Mouse (Mus musculus): ENCODE measurements around the gene Dusp8.

Gene Dusp8

GRCm38 (mm10) chr7:142050536-142050935 lies 45.1 kb downstream of the Dusp8 start:
- no peak for DNase-seq (ENCODE audit: low spot score in 2 of 2)

GRCm38 (mm10) chr7:142045932-142046331 lies 49.7 kb downstream of the Dusp8 start:
- DNase-seq (ENCODE audit: low spot score in 2 of 2): no peak

GRCm38 (mm10) chr7:142045344-142045743 lies 50.3 kb downstream of the Dusp8 start:
- no peak for DNase-seq (ENCODE audit: low spot score in 2 of 2)

GRCm38 (mm10) chr7:142040756-142041155 lies 54.9 kb downstream of the Dusp8 start:
- DNase-seq (ENCODE audit: low spot score in 2 of 2): no peak

GRCm38 (mm10) chr7:142037553-142038170 lies 58.0 kb downstream of the Dusp8 start:
- peak in 1 of 2 experiments; percentile 33 for DNase-seq (ENCODE audit: low spot score in 2 of 2)

GRCm38 (mm10) chr7:142035048-142035811 lies 60.4 kb downstream of the Dusp8 start:
- no peak for DNase-seq (ENCODE audit: low spot score in 2 of 2)

- DNase-seq (ENCODE audit: low spot score in 2 of 2): no peak
Observed at GRCm38 (mm10) chr7:142034198-142034597, 61.4 kb downstream of the Dusp8 start.

- no peak for DNase-seq (ENCODE audit: low spot score in 2 of 2)
Observed at GRCm38 (mm10) chr7:142030073-142030472, 65.6 kb downstream of the Dusp8 start.
